Mouse (Mus musculus) heart, adult 2 months (tissue): ENCODE measurements around the gene Prmt8. TPM values are rescaled to one million over a fixed set of nuclear protein-coding genes. Genes with fewer than 3 reads are reported as not detected.

Experiments used
- DNase-seq, 2 experiments: peaks; one replicate each; pipeline ENCODE4 v3.0.0; 2021
- H3K27ac ChIP-seq: fragments of 200-600 bp; 2 replicates; pipeline ENCODE4 v1.8.1; 2022
- H3K27me3 ChIP-seq: fragments of 200-500 bp; 2 replicates; pipeline ENCODE4 v1.6.1; 2012; ENCODE audit warnings: mild to moderate bottlenecking, low read length, inconsistent platforms, mixed read lengths; ENCODE audit not compliant: control insufficient read depth, insufficient read depth
- H3K36me3 ChIP-seq: fragments of 200-500 bp; 2 replicates; pipeline ENCODE4 v1.6.1; 2012; ENCODE audit warnings: low read length, inconsistent platforms; ENCODE audit not compliant: control insufficient read depth, insufficient read depth
- H3K4me1 ChIP-seq: fragments of 200-500 bp; 2 replicates; pipeline ENCODE4 v1.6.1; 2011; ENCODE audit warnings: low read length; ENCODE audit not compliant: control insufficient read depth, insufficient read depth
- H3K4me3 ChIP-seq: fragments of 200-600 bp; 2 replicates; pipeline ENCODE4 v1.8.1; 2022
- H3K79me2 ChIP-seq: fragments of 200-500 bp; replicated peaks from 2 replicates; pipeline ENCODE4 v1.6.1; 2012; ENCODE audit warnings: mild to moderate bottlenecking, inconsistent platforms, low read length, moderate library complexity, mixed read lengths; ENCODE audit not compliant: control insufficient read depth, insufficient read depth
- H3K9ac ChIP-seq: fragments of 200-500 bp; 2 replicates; pipeline ENCODE4 v1.6.1; 2012; ENCODE audit warnings: low read depth, mild to moderate bottlenecking, control low read depth, inconsistent platforms, low read length, mixed read lengths
- CTCF ChIP-seq: fragments of 200-600 bp; IDR thresholded peaks from 2 replicates; pipeline ENCODE4 v1.8.1; 2022; ENCODE audit warnings: antibody characterized with exemption, mild to moderate bottlenecking, moderate library complexity
- EP300 ChIP-seq: fragments of 200-500 bp; IDR thresholded peaks from 2 replicates; pipeline ENCODE4 v1.6.1; 2011; ENCODE audit warnings: low read depth, low read length, control low read depth; ENCODE audit not compliant: insufficient read depth
- POLR2A ChIP-seq: fragments of 200-500 bp; IDR thresholded peaks from 2 replicates; pipeline ENCODE4 v1.6.1; 2011; ENCODE audit warnings: mild to moderate bottlenecking, low read depth, low read length, control low read depth; ENCODE audit not compliant: insufficient read depth
- WGBS: fragments of 180-500 bp; shearing (Covaris S2); methylation state at CpG from one replicate; pipeline ENCODE4 v1.1.7; 2018; 5-methylcytosine and 5-hydroxymethylcytosine counted together
- intact Hi-C: fragments of 180-260 bp; cut with DNase I; formaldehyde crosslinking; loops from one replicate; pipeline ENCODE4 v1.15.1; 2025
- polyA plus RNA-seq: library from polyadenylated mRNA; depleted of rRNA; stranded (reverse); fragments of >200 nt; gene quantifications from 2 replicates; pipeline ENCODE4 v1.2.3, GENCODE M21; 2012
- total RNA-seq, 2 experiments: library from RNA; stranded (reverse); gene quantifications; 2 replicates each; pipeline ENCODE4 v1.2.3; 2021

Gene Prmt8
- total and polyA plus RNA-seq, 3 experiments = not detected

GRCm38 (mm10) chr6:127768621-127769274 is 524 bp downstream of the Prmt8 start:
- no peak overlapping the region for H3K9ac ChIP-seq
- no peaks in the 10 kb centered on the region for H3K79me2 ChIP-seq
- WGBS = 1% methylated on average over 58 of the region's 64 CpGs
- H3K4me3 ChIP-seq = no peak overlapping the region
- DNase-seq = no peak
- intact Hi-C loops = no loop called here
- H3K36me3 ChIP-seq = no peaks in the 10 kb centered on the region
- no peak overlapping the region for H3K27ac ChIP-seq
- TF ChIP-seq EP300 (no peak), POLR2A (no peak), CTCF (no peak)
- H3K27me3 ChIP-seq = peaks cover 10% of the 10 kb centered on the region
- peaks cover 2% of the 10 kb centered on the region; the same call in 1 of the 2 replicates for H3K4me1 ChIP-seq

GRCm38 (mm10) chr6:127767706-127768493 is 1.4 kb downstream of the Prmt8 start:
- DNase-seq = peak; percentile 33 to 62
- Histone ChIP-seq H3K79me2 (no peaks in the 10 kb centered on the region), H3K27me3 (peaks cover 10% of the 10 kb centered on the region), H3K9ac (no peak overlapping the region), H3K36me3 (no peaks in the 10 kb centered on the region), H3K27ac (no peak overlapping the region), H3K4me1 (peaks cover 2% of the 10 kb centered on the region; the same call in 1 of the 2 replicates), H3K4me3 (peak overlapping the region; percentile 4; the same call in 1 of the 2 replicates)
- TF ChIP-seq CTCF (no peak), POLR2A (no peak), EP300 (no peak)
- WGBS = 2% methylated on average over 49 of the region's 49 CpGs
- intact Hi-C loops = no loop called here

GRCm38 (mm10) chr6:127767201-127767705 is 2.0 kb downstream of the Prmt8 start:
- H3K27me3 ChIP-seq = peaks cover 10% of the 10 kb centered on the region

GRCm38 (mm10) chr6:127766641-127767200 is 2.6 kb downstream of the Prmt8 start:
- Histone ChIP-seq H3K9ac (no peak overlapping the region), H3K4me3 (peak overlapping the region; percentile 24), H3K27me3 (peaks cover 10% of the 10 kb centered on the region), H3K79me2 (no peaks in the 10 kb centered on the region), H3K4me1 (peaks cover 2% of the 10 kb centered on the region; the same call in 1 of the 2 replicates), H3K36me3 (no peaks in the 10 kb centered on the region), H3K27ac (no peak overlapping the region)
- peak in 1 of 2 experiments; percentile 10 for DNase-seq
- TF ChIP-seq EP300 = no peak
- no peak for TF ChIP-seq POLR2A
- TF ChIP-seq CTCF = no peak
- WGBS = 1% methylated on average over 28 of the region's 28 CpGs
- intact Hi-C loops = no loop called here

More at GRCm38 (mm10) chr6:127767201-127767705, 2.0 kb downstream of the Prmt8 start:
- H3K9ac ChIP-seq = no peak overlapping the region
- 2% methylated on average over 18 of the region's 18 CpGs for WGBS
- peak overlapping the region; percentile 4; the same call in 1 of the 2 replicates for H3K4me3 ChIP-seq
- no peaks in the 10 kb centered on the region for H3K36me3 ChIP-seq
- no peak overlapping the region for H3K27ac ChIP-seq
- H3K4me1 ChIP-seq = peaks cover 2% of the 10 kb centered on the region; the same call in 1 of the 2 replicates
- intact Hi-C loops = no loop called here
- TF ChIP-seq EP300 (no peak), POLR2A (no peak), CTCF (no peak)
- no peaks in the 10 kb centered on the region for H3K79me2 ChIP-seq
- DNase-seq = no peak

- H3K4me3 ChIP-seq = no peak overlapping the region
- H3K27me3 ChIP-seq = peaks cover 10% of the 10 kb centered on the region
- no peaks in the 10 kb centered on the region for H3K79me2 ChIP-seq
- no peak for DNase-seq
- intact Hi-C loops = no loop called here
- H3K27ac ChIP-seq = no peak overlapping the region
- TF ChIP-seq POLR2A = no peak
- no peak for TF ChIP-seq EP300
- no peak for TF ChIP-seq CTCF
- H3K36me3 ChIP-seq = no peaks in the 10 kb centered on the region
- H3K4me1 ChIP-seq = peaks cover 2% of the 10 kb centered on the region; the same call in 1 of the 2 replicates
- H3K9ac ChIP-seq = no peak overlapping the region
- WGBS = 10% methylated on average over 9 of the region's 11 CpGs
Observed at GRCm38 (mm10) chr6:127766041-127766604, 3.1 kb downstream of the Prmt8 start.
